Mouse (Mus musculus) kidney, adult 2 months (tissue): ENCODE measurements around the gene Enpp1. TPM values are rescaled to one million over a fixed set of nuclear protein-coding genes. Genes with fewer than 3 reads are reported as not detected.
A peak's percentile ranks its signal among the peaks of the same experiment; 100 is the strongest.

ENCODE experiments used
- DNase-seq: peaks from one replicate; pipeline ENCODE4 v3.0.0; 2021
- H3K27ac ChIP-seq: fragments of 200-500 bp; 2 replicates; pipeline ENCODE4 v1.5.1; 2012; ENCODE audit warnings: low read depth, low read length, control low read depth, inconsistent platforms; ENCODE audit not compliant: insufficient read depth
- H3K27me3 ChIP-seq: fragments of 200-500 bp; replicated peaks from 2 replicates; pipeline ENCODE4 v1.6.1; 2012; ENCODE audit warnings: mild to moderate bottlenecking, moderate library complexity, low read length, inconsistent platforms; ENCODE audit not compliant: control insufficient read depth, insufficient read depth
- H3K36me3 ChIP-seq: fragments of 200-500 bp; 2 replicates; pipeline ENCODE4 v1.6.1; 2012; ENCODE audit warnings: mild to moderate bottlenecking, moderate library complexity, low read length, inconsistent platforms; ENCODE audit not compliant: control insufficient read depth, insufficient read depth
- H3K4me1 ChIP-seq: fragments of 200-500 bp; 2 replicates; pipeline ENCODE4 v1.6.1; 2011; ENCODE audit warnings: low read length; ENCODE audit not compliant: control insufficient read depth, insufficient read depth
- H3K4me3 ChIP-seq: fragments of 200-500 bp; 2 replicates; pipeline ENCODE4 v1.5.1; 2011; ENCODE audit warnings: mild to moderate bottlenecking, low read depth, low read length, control low read depth; ENCODE audit not compliant: insufficient read depth
- CTCF ChIP-seq: fragments of 200-500 bp; conservative IDR thresholded peaks from 2 replicates; pipeline ENCODE4 v1.5.1; 2011; ENCODE audit warnings: low read depth, mild to moderate bottlenecking, control low read depth, low read length, moderate library complexity, mixed read lengths; ENCODE audit not compliant: insufficient read depth, insufficient read length
- POLR2A ChIP-seq: fragments of 200-500 bp; IDR thresholded peaks from one replicate; pipeline ENCODE4 v1.6.1; 2011; ENCODE audit warnings: low read depth, low read length, control low read depth
- WGBS: fragments of 180-500 bp; shearing (Covaris S2); methylation state at CpG from one replicate; pipeline ENCODE4 v1.1.7; 2018; 5-methylcytosine and 5-hydroxymethylcytosine counted together
- polyA plus RNA-seq: library from polyadenylated mRNA; depleted of rRNA; stranded (reverse); fragments of >200 nt; gene quantifications from 2 replicates; pipeline ENCODE4 v1.2.3, GENCODE M21; 2012

Gene Enpp1
- polyA plus RNA-seq, 1 experiment, result 8.5 TPM

DNA sequence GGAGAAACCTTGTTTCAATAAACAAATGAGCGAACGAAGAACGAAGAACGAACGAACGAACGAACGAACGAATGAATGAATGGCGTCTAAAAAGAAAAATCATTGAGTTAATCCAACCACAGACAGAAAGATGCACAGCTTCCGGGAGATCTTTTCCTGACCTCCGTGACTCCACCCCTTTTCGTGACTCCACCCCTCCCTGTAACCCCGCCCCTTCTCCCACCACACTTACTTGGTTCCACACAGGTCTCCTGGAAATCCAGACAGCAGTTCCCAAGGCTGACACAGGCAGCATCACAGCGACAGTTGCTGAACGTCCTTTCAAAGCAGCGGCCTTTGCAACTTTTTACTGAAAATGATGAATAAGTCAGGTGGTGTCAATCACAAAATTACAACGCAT, 34.3 kb downstream of the Enpp1 start:
- H3K4me3 ChIP-seq, result no peak overlapping the region
- WGBS, result 92% methylated on average over 18 of the region's 18 CpGs
- no peaks in the 10 kb centered on the region for H3K36me3 ChIP-seq
- no peaks in the 10 kb centered on the region for H3K4me1 ChIP-seq
- no peaks in the 10 kb centered on the region for H3K27me3 ChIP-seq
- no peak for TF ChIP-seq POLR2A
- no peak for TF ChIP-seq CTCF
- no peak for DNase-seq
- H3K27ac ChIP-seq, result no peak overlapping the region

DNA sequence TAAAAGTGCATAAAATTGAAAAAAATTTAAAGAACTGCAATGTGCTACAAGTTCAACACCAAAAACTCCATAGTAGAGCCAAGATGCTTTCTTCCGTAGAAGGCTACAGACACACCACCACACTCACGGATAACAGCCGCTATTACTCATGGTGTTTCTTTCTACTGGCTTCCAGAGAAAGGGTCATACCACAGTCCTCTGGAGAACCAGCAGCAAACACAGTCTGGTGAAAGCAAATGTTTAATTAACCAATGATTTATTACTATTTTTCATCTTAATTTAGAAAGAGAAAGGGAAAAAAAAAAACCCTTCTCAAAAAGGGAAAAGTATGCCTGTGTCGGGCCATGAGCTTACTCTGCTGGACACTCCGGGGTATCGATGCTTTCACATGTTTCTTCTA, 37.7 kb downstream of the Enpp1 start:
- no peaks in the 10 kb centered on the region for H3K27me3 ChIP-seq
- H3K27ac ChIP-seq, result no peak overlapping the region
- DNase-seq, result peak; percentile 48
- H3K36me3 ChIP-seq, result no peaks in the 10 kb centered on the region
- TF ChIP-seq POLR2A (no peak), CTCF (no peak)
- H3K4me3 ChIP-seq, result no peak overlapping the region
- WGBS, result 75% methylated on average over 6 of the region's 6 CpGs
- no peaks in the 10 kb centered on the region for H3K4me1 ChIP-seq

DNA sequence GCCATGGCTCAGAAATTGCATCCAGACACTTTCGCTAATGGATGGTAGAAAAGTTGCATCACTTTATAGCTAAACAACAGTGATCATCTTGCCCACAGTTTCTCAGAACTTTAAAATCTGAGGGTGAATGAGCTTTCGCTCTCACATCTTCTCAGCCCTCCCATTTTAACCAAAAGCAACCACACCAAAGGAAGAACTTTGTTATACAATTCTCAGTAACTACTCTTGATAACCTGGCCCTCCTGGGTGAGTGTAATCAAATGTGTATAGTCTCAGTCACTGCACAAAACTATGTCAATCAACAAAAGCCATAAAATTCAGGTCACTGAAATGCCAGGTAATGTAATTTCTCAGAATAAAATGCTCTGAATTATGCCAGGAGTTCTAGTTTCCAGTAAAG, 39.0 kb downstream of the Enpp1 start:
- H3K4me1 ChIP-seq, result no peaks in the 10 kb centered on the region

DNA sequence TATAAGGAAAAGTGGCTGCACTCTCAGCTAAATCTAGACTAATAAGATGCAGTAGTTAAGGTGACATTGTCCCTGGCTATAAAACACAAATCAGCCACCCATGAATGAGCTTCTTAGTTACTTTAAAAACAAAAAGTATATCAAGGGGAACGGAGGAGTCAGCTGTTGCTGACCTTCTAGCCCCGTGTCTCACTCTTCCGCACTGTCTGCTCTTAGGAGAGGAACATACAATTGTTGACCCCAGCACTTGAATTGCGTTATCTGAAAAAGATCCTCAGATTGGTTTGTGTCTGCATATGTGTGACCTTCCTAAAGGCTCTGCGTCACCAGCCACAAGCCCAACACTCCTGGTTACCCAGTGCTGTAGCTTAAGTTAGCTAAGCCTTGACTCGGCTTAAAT, 41.4 kb downstream of the Enpp1 start:
- TF ChIP-seq CTCF (no peak), POLR2A (no peak)
- Histone ChIP-seq H3K36me3 (no peaks in the 10 kb centered on the region; the same call in 1 of the 2 replicates), H3K27me3 (no peaks in the 10 kb centered on the region), H3K4me3 (no peak overlapping the region), H3K27ac (no peak overlapping the region), H3K4me1 (no peaks in the 10 kb centered on the region)
- WGBS, result 59% methylated on average over 6 of the region's 6 CpGs
- DNase-seq, result no peak

More for the DNA sequence above, 39.0 kb downstream of the Enpp1 start:
- no peaks in the 10 kb centered on the region; the same call in 1 of the 2 replicates for H3K36me3 ChIP-seq
- TF ChIP-seq POLR2A, result no peak
- TF ChIP-seq CTCF, result no peak
- DNase-seq, result no peak
- no peak overlapping the region for H3K27ac ChIP-seq
- no peaks in the 10 kb centered on the region for H3K27me3 ChIP-seq
- no peak overlapping the region for H3K4me3 ChIP-seq
- 96% methylated on average over 2 of the region's 2 CpGs for WGBS

DNA sequence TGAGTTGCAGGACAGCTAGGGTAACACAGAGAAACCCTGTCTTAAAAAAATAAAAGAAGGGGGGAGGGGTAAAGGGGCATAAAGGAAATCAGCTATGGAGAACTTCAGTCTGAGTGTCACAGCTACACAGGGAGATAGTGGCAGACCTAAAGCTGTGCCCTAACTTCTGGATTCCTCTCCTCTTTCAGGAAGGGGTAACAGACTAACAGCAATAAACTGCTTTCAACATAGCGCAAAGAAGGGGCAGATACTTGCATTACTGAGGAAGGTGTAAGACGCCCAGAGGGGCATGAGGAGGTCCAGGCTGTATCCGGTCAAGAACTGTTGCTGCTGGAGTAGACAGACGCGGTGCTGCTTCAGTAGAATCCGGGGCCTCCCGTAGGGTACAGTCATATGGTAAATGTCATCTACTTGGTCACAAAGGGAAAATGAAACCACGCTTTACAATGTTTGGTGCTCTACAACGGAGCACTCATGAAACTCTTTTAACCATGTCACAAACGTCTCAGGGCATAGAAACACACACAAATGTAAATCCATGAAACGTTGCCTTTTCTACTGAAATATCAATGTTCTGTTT, 60.9 kb downstream of the Enpp1 start:
- WGBS, result 94% methylated on average over 11 of the region's 11 CpGs
- TF ChIP-seq POLR2A (no peak), CTCF (no peak)
- DNase-seq, result no peak
- Histone ChIP-seq H3K4me3 (no peak overlapping the region), H3K27ac (no peak overlapping the region), H3K4me1 (no peaks in the 10 kb centered on the region), H3K27me3 (no peaks in the 10 kb centered on the region), H3K36me3 (no peaks in the 10 kb centered on the region; the same call in 1 of the 2 replicates)

DNA sequence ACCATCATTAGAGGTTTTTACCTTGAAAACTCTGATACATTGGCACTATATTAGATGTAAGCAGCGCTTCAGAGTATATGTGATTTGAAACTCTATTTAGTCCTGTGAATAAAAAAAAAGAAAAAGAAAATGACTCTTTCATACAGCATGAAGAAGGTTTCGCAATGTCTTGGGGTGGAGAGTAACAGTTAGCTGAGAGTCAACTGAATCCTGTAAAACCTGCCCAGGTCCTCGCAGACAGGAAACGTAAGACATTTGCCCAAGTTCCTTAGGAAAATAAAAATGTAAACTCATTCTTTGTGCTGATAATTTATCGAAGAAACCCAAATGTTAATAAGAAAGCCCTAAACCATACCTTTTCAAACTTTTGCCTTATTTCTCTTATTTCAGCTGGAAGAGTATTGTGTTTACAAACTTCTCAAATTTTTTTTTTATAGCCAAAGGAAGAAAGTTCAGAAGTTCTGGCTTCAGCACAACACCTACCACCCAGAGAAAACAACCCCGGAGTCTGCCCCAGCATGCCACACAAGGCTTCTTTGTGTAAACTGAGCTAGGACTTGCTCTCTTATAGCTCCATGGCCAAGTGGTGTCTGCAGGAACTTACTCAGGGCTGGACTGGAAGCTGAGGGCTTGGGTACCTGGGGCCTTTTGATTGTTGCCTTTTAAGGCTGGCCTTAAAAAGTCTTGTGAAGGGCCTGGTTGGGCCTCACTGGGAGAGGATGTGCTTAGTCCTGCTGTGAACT, 63.8 kb downstream of the Enpp1 start:
- H3K27me3 ChIP-seq, result no peaks in the 10 kb centered on the region
- no peak for TF ChIP-seq POLR2A
- no peak for TF ChIP-seq CTCF
- H3K36me3 ChIP-seq, result no peaks in the 10 kb centered on the region; the same call in none of the 2 replicates
- WGBS, result 85% methylated on average over 6 of the region's 6 CpGs
- DNase-seq, result no peak
- no peaks in the 10 kb centered on the region for H3K4me1 ChIP-seq
- H3K27ac ChIP-seq, result no peak overlapping the region
- H3K4me3 ChIP-seq, result no peak overlapping the region

DNA sequence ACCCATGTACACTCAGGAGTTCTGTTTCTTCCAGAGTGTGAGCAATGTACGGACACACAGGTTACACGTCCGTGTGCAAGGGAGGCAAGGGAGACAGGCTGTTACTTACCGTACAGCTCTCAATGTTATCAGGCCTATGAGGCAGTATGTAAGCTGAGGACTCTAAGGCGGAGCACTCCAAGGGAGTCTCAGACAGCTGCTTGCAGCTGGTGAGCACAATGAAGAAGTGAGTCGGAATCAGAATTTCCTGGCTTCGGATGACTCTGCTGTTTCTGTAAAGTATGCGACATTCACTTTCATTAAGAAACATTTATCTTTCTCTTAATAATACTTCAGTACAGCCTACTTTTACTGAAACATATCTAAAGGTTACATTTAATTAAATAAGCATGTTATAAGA, 66.8 kb downstream of the Enpp1 start:
- no peak for DNase-seq
- no peak overlapping the region for H3K4me3 ChIP-seq
- no peaks in the 10 kb centered on the region for H3K4me1 ChIP-seq
- H3K36me3 ChIP-seq, result no peaks in the 10 kb centered on the region; the same call in none of the 2 replicates
- no peaks in the 10 kb centered on the region for H3K27me3 ChIP-seq
- H3K27ac ChIP-seq, result no peak overlapping the region
- no peak for TF ChIP-seq CTCF
- TF ChIP-seq POLR2A, result no peak
- 91% methylated on average over 8 of the region's 8 CpGs for WGBS
